Mouse (Mus musculus) cerebellum, postnatal 10 days (tissue): ENCODE measurements at regions not wholly inside any gene's neighbourhood (a gene's known extent, or its start where the extent isn't known, plus 50 kb on each side); places are given as distances from the start of the nearest gene placed in this dataset.

Experiments
- DNase-seq, 2 experiments: peaks; one replicate each; pipeline ENCODE4 v3.0.0; 2021; ENCODE audit warnings: mixed read lengths in 2 of 2

- DNase-seq: peak; percentile 75 to 78
Observed at GRCm38 (mm10) chr1:72963449-72963848, 52.3 kb downstream of the Tnp1 start.

GRCm38 (mm10) chr1:72960241-72960653 lies 55.5 kb downstream of the Tnp1 start:
- no peak for DNase-seq

GRCm38 (mm10) chr1:72955387-72955786 lies 60.3 kb downstream of the Tnp1 start:
- DNase-seq: no peak

- no peak for DNase-seq
Observed at GRCm38 (mm10) chr1:72952896-72953295, 62.8 kb downstream of the Tnp1 start.

GRCm38 (mm10) chr1:72951802-72952201 lies 63.9 kb downstream of the Tnp1 start:
- DNase-seq: no peak

GRCm38 (mm10) chr1:72951365-72951764 lies 64.3 kb downstream of the Tnp1 start:
- DNase-seq: no peak

GRCm38 (mm10) chr1:72946235-72946634 lies 69.5 kb downstream of the Tnp1 start:
- no peak for DNase-seq

GRCm38 (mm10) chr1:72945750-72946102 lies 70.0 kb downstream of the Tnp1 start:
- DNase-seq: no peak

GRCm38 (mm10) chr1:72944805-72945749 lies 70.4 kb upstream of the Igfbp5 start:
- no peak for DNase-seq

GRCm38 (mm10) chr1:72944221-72944620 lies 69.5 kb upstream of the Igfbp5 start:
- no peak for DNase-seq

GRCm38 (mm10) chr1:72943082-72943481 lies 68.4 kb upstream of the Igfbp5 start:
- DNase-seq: no peak

- no peak for DNase-seq
Observed at GRCm38 (mm10) chr1:72942351-72942750, 67.7 kb upstream of the Igfbp5 start.

GRCm38 (mm10) chr1:72939948-72940347 lies 65.3 kb upstream of the Igfbp5 start:
- no peak for DNase-seq

GRCm38 (mm10) chr1:72936681-72937465 lies 62.2 kb upstream of the Igfbp5 start:
- DNase-seq: peak; percentile 52 to 63

- no peak for DNase-seq
Observed at GRCm38 (mm10) chr1:72936231-72936630, 61.5 kb upstream of the Igfbp5 start.

- no peak for DNase-seq
Observed at GRCm38 (mm10) chr1:72935084-72935483, 60.4 kb upstream of the Igfbp5 start.

- DNase-seq: peak; percentile 18 to 21
Observed at GRCm38 (mm10) chr1:72929774-72930173, 55.1 kb upstream of the Igfbp5 start.
